Mouse (Mus musculus) erythroblast, embryonic 14.5 days (primary cell): ENCODE data around the gene Mei1.

Experiments used
- GATA1 ChIP-seq: IDR thresholded peaks from 2 replicates; pipeline ENCODE4 v1.6.1; 2012; ENCODE audit warnings: low read length, inconsistent platforms, mixed read lengths
- TAL1 ChIP-seq: IDR thresholded peaks from 3 replicates; pipeline ENCODE4 v1.6.1; 2012; ENCODE audit warnings: low read length, inconsistent platforms, mixed read lengths

- no peak for TF ChIP-seq GATA1
- TF ChIP-seq TAL1 = no peak
These were observed 87.1 kb downstream of the Mei1 start for GRCm38 (mm10) chr15:82156902-82157301.
